Mouse (Mus musculus) lung, embryonic 16.5 days (tissue): ENCODE measurements around the gene Psmb6. TPM values are rescaled to one million over a fixed set of nuclear protein-coding genes. Genes with fewer than 3 reads are reported as not detected.
A peak's percentile ranks its signal among the peaks of the same experiment; 100 is the strongest.

ENCODE experiments used
- ATAC-seq: fragments of 200-750 bp; cut with Nextera tagmentation; 2 replicates; pipeline ENCODE4 v1.8.0; 2017; ENCODE audit warnings: low read depth, mild to moderate bottlenecking, moderate library complexity
- H3K27ac ChIP-seq: fragments of 300-500 bp; sonication (generic); 2 replicates; pipeline ENCODE4 v1.5.1; 2014; ENCODE audit warnings: mild to moderate bottlenecking, control low read depth, low read length
- H3K27me3 ChIP-seq: fragments of 300-500 bp; sonication (generic); 2 replicates; pipeline ENCODE4 v1.6.1; 2014; ENCODE audit warnings: low read depth, low read length, mixed read lengths; ENCODE audit not compliant: control insufficient read depth, insufficient read depth
- H3K36me3 ChIP-seq: fragments of 300-500 bp; sonication (generic); 2 replicates; pipeline ENCODE4 v1.6.1; 2014; ENCODE audit warnings: low read length; ENCODE audit not compliant: control insufficient read depth, insufficient read depth
- H3K4me1 ChIP-seq: fragments of 300-500 bp; sonication (generic); replicated peaks from 2 replicates; pipeline ENCODE4 v1.6.1; 2014; ENCODE audit warnings: low read length, mixed read lengths; ENCODE audit not compliant: control insufficient read depth, insufficient read depth
- H3K4me2 ChIP-seq: fragments of 300-500 bp; sonication (generic); 2 replicates; pipeline ENCODE4 v1.6.1; 2014; ENCODE audit warnings: low read depth, low read length, control low read depth
- H3K4me3 ChIP-seq: fragments of 300-500 bp; sonication (generic); 2 replicates; pipeline ENCODE4 v1.5.1; 2014; ENCODE audit warnings: mild to moderate bottlenecking, low read length, control low read depth
- H3K9ac ChIP-seq: fragments of 300-500 bp; sonication (generic); 2 replicates; pipeline ENCODE4 v1.6.1; 2014; ENCODE audit warnings: low read length, control low read depth
- H3K9me3 ChIP-seq: fragments of 300-500 bp; sonication (generic); 2 replicates; pipeline ENCODE4 v1.6.1; 2016; ENCODE audit warnings: low read length; ENCODE audit not compliant: control insufficient read depth
- WGBS: fragments of 180-500 bp; shearing (Covaris S2); extraction: QIAGEN DNeasy Blood & Tissue Kit; methylation state at CpG from one replicate; pipeline ENCODE4 v1.1.7; 2014; 5-methylcytosine and 5-hydroxymethylcytosine counted together
- polyA plus RNA-seq: library from polyadenylated mRNA; unstranded; fragments of >200 nt; fragmentation: Nextera tagmentation; extraction: Ambion mirVana; gene quantifications from 2 replicates; pipeline ENCODE4 v1.2.1, GENCODE M21; 2015

The Psmb6 gene
- polyA plus RNA-seq, 1 experiment from 2014 or later, result 711 TPM

DNA sequence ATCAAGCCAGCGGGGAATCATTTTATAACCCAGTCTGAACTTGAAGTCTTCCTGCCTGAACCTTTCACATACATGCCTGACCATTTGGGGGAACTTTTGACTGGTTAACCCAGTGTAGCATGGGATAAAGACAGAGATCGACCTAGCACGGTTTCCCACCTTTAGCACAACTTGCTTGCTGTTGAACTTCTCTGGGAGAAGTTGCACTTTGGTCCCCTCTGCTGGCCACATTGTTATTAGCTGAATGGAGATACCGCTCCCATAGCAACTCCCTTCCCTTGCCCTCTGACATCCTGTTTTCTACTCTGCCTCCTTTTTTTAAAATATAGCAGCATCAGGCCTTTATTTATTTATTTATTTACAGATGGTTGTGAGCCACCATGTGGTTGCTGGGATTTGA lies 18.8 kb upstream of the Psmb6 start:
- Histone ChIP-seq H3K36me3 (no peaks in the 10 kb centered on the region), H3K9me3 (no peaks in the 10 kb centered on the region), H3K27ac (no peak overlapping the region), H3K9ac (no peak overlapping the region), H3K4me2 (peak overlapping the region; percentile 32; the same call in 1 of the 2 replicates), H3K4me3 (no peak overlapping the region), H3K4me1 (no peaks in the 10 kb centered on the region), H3K27me3 (no peaks in the 10 kb centered on the region; the same call in 1 of the 2 replicates)
- ATAC-seq, result peak; percentile 54; the same call in 1 of the 2 replicates
- WGBS, result 12% methylated on average over 4 of the region's 4 CpGs

DNA sequence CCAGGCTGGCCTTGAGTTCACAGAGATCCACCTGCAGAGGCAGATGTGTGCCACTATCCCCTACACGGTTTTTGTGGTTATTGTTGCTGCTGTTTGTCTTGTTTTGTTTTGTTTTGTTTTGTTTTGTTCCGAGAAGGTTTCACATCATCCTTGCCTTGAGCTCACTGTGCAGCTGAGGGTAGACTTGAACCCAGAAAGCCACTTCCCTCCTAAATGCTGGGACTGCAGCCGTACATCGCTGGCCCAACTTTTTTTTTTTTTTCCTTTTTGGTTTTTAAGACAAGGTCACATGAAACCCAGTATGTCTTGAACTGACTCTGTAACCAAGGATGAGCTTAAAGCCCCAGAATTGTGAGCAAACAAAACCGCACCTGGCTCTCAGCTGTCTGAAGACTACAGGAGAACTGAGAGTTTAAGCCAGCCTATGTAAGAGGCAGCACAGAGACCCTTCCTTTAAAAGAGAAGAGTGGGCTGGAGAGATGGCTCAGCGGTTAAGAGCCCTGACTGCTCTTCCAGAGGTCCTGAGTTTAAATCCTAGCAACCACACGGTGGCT lies 18.1 kb upstream of the Psmb6 start:
- Histone ChIP-seq H3K4me1 (no peaks in the 10 kb centered on the region), H3K27me3 (no peaks in the 10 kb centered on the region; the same call in 1 of the 2 replicates), H3K9me3 (no peaks in the 10 kb centered on the region), H3K4me2 (no peak overlapping the region), H3K27ac (no peak overlapping the region), H3K9ac (no peak overlapping the region), H3K4me3 (no peak overlapping the region), H3K36me3 (no peaks in the 10 kb centered on the region)
- ATAC-seq, result no peak
- 62% methylated on average over 7 of the region's 7 CpGs for WGBS

DNA sequence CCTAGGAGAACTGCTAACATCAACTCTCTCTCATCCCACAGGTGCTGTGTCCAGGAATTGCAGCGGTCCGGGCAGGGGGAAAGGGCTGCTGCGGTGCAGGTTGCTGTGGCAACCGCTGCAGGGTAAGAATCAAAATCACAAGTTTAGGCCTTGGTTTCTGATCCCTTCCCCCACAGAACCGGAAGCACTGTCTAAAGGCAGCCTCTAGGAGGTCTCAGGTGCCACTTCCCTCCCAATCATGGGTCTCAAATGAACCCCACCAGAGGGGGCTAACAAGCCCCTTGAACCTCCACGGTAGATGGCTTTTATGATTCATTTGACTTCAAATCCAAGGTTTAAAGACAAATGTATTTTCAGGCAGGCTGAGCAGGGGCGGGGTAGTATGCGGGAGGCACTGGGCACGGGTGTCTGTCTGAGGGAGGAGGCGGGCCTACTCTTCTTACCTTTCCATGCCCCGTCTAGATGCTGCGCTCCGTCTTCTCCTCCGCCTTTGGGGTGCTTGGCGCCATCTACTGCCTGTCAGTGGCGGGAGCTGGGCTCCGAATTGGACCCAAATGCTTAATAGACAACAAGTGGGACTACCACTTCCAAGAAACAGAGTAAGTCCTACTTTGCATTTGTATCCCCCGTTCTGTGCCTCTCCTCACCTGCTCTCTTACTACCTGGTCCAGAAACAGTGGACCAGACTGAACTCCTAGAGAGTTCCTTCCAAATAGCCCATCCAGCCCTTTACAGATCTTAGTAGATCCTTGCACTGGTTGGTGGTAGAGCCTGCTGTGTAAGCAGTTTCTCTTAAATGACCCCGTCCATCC lies 15.2 kb upstream of the Psmb6 start:
- H3K36me3 ChIP-seq, result no peaks in the 10 kb centered on the region
- H3K4me2 ChIP-seq, result peak overlapping the region; percentile 34; the same call in 1 of the 2 replicates
- H3K27me3 ChIP-seq, result no peaks in the 10 kb centered on the region; the same call in 1 of the 2 replicates
- H3K9ac ChIP-seq, result no peak overlapping the region
- no peak overlapping the region for H3K27ac ChIP-seq
- no peaks in the 10 kb centered on the region for H3K9me3 ChIP-seq
- no peaks in the 10 kb centered on the region for H3K4me1 ChIP-seq
- no peak overlapping the region for H3K4me3 ChIP-seq
- 10% methylated on average over 19 of the region's 19 CpGs for WGBS
- no peak for ATAC-seq

DNA sequence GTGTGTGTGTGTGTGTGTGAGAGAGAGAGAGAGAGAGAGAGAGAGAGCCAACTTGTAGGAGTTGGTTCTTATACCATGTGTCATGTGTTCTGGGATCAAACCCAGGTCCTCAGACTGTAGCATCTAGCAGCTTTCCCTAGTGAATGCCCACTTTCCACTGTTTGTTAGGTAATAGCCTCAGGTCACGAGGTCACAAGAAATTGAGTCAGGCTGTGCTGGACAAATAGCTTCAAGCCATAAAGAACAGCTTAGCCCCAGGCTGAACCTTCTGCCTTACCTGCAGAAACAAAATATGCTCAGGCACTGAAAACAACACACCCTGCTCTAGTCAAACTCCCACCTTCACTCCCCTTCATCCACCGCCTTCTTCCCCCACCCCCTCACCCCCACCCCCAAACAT lies 13.9 kb upstream of the Psmb6 start:
- no peaks in the 10 kb centered on the region; the same call in 1 of the 2 replicates for H3K27me3 ChIP-seq
- no peaks in the 10 kb centered on the region for H3K4me1 ChIP-seq
- no peak overlapping the region for H3K4me2 ChIP-seq
- no peak for ATAC-seq
- H3K36me3 ChIP-seq, result no peaks in the 10 kb centered on the region
- no peak overlapping the region for H3K27ac ChIP-seq
- no peak overlapping the region for H3K4me3 ChIP-seq
- no peaks in the 10 kb centered on the region for H3K9me3 ChIP-seq
- 66% methylated on average over 2 of the region's 2 CpGs for WGBS
- no peak overlapping the region for H3K9ac ChIP-seq

DNA sequence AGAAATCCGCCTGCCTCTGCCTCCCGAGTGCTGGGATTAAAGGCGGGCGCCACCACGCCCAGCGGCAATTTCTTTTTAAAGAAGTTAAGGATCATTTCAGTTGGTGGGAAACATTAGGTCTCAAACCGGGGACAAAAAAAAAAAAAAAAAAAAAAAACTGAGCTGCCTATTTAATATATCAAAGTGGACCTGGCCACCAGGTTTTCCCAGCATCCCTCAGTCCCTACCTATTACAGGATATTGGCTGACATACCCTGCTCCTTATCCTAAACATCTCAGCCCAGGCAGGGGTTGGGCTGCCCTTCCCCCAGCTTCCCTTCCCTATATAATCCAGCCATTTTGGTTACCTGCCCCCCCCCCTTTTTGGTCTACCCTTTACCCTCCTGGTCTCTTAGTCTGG lies 13.3 kb upstream of the Psmb6 start:
- Histone ChIP-seq H3K4me1 (no peaks in the 10 kb centered on the region), H3K27ac (no peak overlapping the region), H3K36me3 (no peaks in the 10 kb centered on the region), H3K4me2 (no peak overlapping the region), H3K4me3 (no peak overlapping the region), H3K9me3 (no peaks in the 10 kb centered on the region), H3K27me3 (no peaks in the 10 kb centered on the region; the same call in 1 of the 2 replicates), H3K9ac (no peak overlapping the region)
- WGBS, result 91% methylated on average over 7 of the region's 7 CpGs
- no peak for ATAC-seq

DNA sequence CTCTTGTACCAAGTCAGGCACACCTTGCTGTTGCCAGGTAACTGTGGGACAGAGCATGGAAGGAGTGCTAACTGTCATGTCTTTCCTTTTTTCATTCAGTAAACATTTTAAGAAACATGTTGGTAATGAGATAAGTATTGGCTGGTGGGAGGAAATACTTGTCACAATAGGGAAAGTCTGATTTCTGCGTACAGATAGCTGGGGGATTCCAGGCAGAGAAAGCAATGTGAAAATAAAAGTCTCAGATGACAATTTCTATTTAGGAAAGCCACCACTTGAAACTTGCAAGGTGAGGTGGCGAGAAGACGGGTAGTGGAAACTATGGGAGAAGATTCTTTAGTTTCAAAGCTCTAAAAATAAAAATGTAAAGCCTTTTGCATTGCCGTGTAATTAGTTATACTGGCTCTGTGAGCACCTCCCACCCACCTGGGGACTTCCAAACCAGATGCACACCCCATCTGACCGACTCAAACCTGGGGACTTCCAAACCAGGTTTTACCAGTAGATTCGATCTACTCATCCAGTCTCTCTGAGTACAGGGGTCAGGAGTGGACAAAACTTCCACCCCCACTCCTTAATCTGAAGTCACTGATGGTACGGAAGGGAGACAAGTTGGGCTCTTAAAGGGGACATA lies 12.3 kb upstream of the Psmb6 start:
- 70% methylated on average over 7 of the region's 7 CpGs for WGBS
- Histone ChIP-seq H3K9me3 (no peaks in the 10 kb centered on the region), H3K4me2 (no peak overlapping the region)

DNA sequence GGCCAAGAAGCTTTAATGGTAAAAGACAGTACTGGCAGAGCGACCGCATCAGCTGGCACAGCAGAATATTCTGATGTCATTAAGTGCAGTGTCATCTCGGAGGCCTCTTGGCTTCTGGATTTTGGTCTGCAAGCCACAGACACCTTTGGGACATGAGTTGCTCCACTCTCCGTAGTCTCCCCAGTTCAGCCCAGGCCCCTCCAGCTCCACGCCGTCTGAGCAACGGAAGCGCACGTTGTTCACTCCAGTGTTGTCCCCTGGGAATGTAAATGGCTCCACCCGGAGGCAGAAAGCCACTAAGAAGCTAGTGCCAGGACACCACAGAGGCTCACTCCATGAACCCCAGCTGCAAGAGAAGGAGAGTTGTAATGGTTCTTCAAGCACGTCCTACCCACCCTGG lies 11.6 kb upstream of the Psmb6 start:
- Histone ChIP-seq H3K27ac (no peak overlapping the region), H3K9me3 (no peaks in the 10 kb centered on the region), H3K4me2 (no peak overlapping the region), H3K27me3 (no peaks in the 10 kb centered on the region), H3K4me1 (no peaks in the 10 kb centered on the region), H3K4me3 (no peak overlapping the region), H3K36me3 (no peaks in the 10 kb centered on the region), H3K9ac (no peak overlapping the region)
- no peak for ATAC-seq
- WGBS, result 58% methylated on average over 11 of the region's 11 CpGs

More for the DNA sequence above, 12.3 kb upstream of the Psmb6 start:
- H3K4me3 ChIP-seq, result no peak overlapping the region
- H3K4me1 ChIP-seq, result no peaks in the 10 kb centered on the region
- no peaks in the 10 kb centered on the region for H3K27me3 ChIP-seq
- no peak overlapping the region for H3K9ac ChIP-seq
- ATAC-seq, result no peak
- no peaks in the 10 kb centered on the region for H3K36me3 ChIP-seq
- no peak overlapping the region for H3K27ac ChIP-seq

DNA sequence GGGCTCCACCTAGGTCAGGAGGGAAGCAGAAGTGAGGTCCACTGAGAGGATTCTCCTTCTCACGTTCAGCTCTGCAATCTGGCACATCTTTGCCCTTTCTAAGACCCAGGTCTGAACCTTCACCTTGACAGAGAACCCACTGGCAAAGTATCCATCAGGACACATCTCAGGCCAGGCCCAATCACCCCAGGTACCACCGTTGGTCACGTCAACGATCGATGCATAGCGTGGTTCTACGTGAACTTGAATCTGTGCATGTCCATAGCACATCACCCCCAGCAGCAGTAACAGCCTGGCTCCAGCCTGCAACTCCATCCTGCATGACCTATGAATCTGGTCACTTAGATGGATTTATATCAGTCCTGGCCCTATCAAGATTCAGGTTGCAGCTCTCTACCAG lies 10.9 kb upstream of the Psmb6 start, which contains the start of gene Vmo1:
Gene Vmo1 (minus strand): TSS at position 329 of the 400 bp plus-strand sequence.
- no peak within 1 kb of the TSS for H3K9ac ChIP-seq
- H3K4me3 ChIP-seq, result no peak within 1 kb of the TSS
- no peaks in the 10 kb centered on the region for H3K9me3 ChIP-seq
- no peaks in the 10 kb centered on the region for H3K36me3 ChIP-seq
- ATAC-seq, result no peak
- H3K27ac ChIP-seq, result no peak within 1 kb of the TSS
- no peaks in the 10 kb centered on the region for H3K4me1 ChIP-seq
- H3K27me3 ChIP-seq, result no peaks in the 10 kb centered on the region
- 86% methylated on average over 7 of the region's 7 CpGs for WGBS
- H3K4me2 ChIP-seq, result no peak within 1 kb of the TSS

DNA sequence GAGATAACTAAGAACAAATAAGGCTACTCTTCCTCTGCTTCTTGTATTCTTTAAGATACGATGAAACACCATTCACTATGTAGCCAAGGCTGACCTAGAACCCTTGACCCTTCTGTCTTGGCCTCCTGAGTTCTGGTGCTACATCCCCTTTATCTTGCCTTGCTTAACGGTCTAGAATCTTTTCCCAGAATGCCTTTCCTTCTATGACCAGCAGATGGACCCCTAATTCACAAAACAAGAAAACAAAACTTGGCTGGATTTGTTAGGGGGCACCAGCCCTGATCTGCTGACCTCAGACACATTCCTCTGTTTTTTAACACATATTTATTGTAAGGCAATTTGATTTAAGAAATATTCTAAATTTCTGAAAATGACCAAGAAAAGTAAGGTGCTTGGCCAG lies 8.8 kb upstream of the Psmb6 start:
- no peak overlapping the region for H3K27ac ChIP-seq
- WGBS, result 8% methylated on average over 2 of the region's 2 CpGs
- no peaks in the 10 kb centered on the region for H3K27me3 ChIP-seq

More for the DNA sequence above, 8.8 kb upstream of the Psmb6 start:
- Histone ChIP-seq H3K4me2 (no peak overlapping the region), H3K36me3 (no peaks in the 10 kb centered on the region), H3K9me3 (no peaks in the 10 kb centered on the region), H3K4me1 (0 out of 2 replicates have a peak, but pooled peaks cover 3% of the 10 kb centered on the region), H3K9ac (no peak overlapping the region), H3K4me3 (no peak overlapping the region)
- ATAC-seq, result no peak
